Mouse (Mus musculus) left cerebral cortex, postnatal 25 days (tissue): ENCODE measurements at regions not wholly inside any gene's neighbourhood (a gene's known extent, or its start where the extent isn't known, plus 50 kb on each side); places are given as distances from the start of the nearest gene placed in this dataset.

Experiments used
- DNase-seq, 2 experiments: peaks; one replicate each; pipeline ENCODE4 v3.0.0; 2022; ENCODE audit warnings: low spot score in 2 of 2, mixed read lengths in 1 of 2
- intact Hi-C: fragments of 180-260 bp; cut with DNase I; formaldehyde crosslinking; loops from one replicate; pipeline ENCODE4 v1.15.1; 2025

DNA sequence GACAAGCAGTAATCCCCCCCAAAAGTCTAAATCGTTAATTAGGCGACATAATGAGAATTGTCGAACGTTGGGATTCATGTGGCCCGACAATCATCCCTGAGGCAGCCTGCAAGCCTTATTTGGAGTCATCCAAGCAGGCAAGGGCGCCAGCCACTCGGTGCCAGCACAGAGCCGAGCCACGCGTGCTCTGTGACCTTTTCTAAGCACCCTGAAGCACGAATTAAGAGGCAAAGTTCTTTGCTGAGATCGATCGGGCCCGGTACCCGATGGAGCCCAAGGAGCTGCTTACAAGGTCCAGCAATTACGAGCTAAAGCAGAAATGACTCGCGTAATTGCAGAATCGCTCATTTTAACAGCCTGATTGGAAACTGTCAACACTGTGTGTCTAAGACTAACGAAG is 61.9 kb upstream of the Ppp2r5c start:
- DNase-seq = no peak
- intact Hi-C loops = loop anchor here (10.0 kb wide), 1 partner anchor 770 kb away; no protein-coding TSS in a partner anchor

DNA sequence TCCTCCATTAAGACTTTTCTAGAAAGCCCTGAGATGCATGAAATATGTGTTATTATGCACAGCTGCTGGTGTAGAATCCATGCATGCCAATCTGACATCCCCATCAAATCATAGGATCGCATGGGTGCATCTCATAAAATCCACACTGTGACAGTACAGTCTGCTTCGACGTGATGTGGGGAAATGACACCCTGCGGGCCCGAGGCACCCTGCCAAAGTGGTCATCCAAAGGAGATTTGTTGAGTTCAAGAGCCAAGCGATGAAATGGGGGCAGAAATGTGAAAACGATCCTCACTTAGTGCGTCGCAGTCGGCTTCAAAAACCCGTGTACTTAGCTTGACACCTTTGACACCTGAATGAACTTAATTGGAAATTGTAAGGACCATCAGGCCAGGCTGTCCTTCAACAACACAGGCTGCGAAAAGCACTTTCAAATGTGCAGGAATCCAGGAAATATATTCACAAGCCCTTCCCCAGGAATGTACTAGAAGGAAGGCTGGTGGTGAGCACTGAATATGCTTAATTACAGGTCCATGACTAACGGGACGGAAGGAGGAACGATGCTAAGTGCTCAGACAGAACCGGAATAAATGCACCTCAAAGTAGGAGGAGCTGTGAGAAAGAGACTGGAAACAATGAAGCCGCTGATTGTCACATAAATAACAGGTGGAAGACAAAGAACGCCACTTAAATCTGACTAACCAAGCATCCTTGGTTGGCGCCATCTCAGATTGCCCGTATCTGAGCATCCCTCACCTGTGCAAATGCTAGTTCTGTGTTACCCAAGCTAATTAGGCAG is 60.9 kb upstream of the Ppp2r5c start:
- intact Hi-C loops = loop anchor here (10.0 kb wide), 1 partner anchor 771 kb away; no protein-coding TSS in a partner anchor
- DNase-seq = no peak

DNA sequence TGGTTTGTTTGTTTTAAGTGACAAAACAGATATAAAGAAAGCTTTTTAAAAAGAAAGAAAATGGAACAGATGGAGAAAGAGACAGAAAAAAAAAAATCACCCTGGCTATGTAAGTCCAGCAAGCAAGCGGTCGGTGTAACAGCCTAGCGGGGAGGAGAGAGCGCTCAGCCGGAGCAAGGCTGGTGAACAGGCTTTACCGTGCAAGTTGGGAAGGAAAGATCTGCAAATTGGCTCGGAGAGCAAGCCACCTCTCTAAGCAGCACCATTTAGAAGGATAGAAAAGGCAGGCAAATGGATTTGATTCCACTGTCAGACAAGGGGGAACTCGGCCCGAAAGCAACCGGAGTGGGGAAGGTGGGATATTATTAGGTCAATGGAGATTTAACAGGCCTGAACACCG is 59.9 kb upstream of the Ppp2r5c start:
- DNase-seq = no peak
- intact Hi-C loops = loop anchor here (10.0 kb wide), 1 partner anchor 772 kb away; no protein-coding TSS in a partner anchor

DNA sequence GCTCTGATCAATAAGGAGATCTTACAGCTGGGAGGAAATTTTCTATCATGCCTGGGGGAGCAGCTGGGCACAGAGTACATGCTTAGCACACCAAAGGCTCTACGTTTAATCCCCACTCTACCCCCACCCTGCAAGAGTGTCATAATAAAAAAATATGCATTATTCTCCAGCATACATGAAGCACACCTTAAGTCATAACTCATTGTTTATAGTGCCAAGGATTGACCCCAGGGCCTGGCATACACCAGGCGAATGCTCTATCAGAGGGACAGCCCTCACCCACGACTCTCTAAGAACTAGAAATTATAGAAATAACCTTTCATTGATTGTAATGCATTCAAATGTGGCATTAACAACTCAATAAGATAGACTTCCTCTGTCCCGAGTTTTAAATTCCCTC is 59.4 kb upstream of the Ppp2r5c start:
- no peak for DNase-seq
- intact Hi-C loops = loop anchor here (10.0 kb wide), 1 partner anchor 773 kb away; no protein-coding TSS in a partner anchor

DNA sequence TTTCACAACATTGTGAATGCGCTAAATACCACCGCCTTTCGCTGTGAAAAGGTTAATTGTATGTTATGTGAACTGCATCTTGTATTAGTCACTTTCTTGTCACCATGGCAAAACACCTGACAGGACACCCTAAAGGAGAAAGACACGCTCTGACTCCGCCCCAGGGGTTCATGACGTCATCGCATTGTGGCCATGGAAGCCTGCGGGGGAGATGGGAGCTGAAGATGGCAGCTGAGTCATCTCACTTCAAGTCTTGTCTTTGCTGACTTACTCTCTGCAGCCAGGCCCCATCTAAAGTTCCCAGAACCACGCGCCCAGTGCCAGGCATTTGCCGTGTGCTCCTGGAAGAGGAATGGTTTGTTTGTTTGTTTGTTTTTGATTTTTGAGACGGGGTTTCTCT is 57.5 kb upstream of the Ppp2r5c start:
- no peak for DNase-seq
- intact Hi-C loops = loop anchor here (10.0 kb wide), 1 partner anchor 775 kb away; no protein-coding TSS in a partner anchor

DNA sequence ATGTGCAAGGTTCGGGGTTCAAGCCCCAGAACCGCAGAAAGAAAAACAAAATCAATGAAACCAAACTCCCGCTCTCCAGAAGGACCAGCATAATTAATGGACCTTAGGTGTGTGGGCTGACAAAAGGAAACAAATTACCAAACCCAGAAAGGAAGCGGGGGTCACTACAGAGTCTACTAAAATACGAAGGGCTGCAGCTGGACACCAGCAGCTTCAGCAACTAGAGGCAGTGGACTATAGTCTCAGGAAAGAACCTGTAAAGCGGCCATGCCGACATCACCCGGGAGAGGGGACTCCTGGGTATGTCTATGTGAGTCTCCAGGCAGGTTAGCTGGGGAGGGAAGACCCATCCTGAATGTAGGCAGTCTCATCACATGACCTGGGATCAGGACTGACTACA is 55.5 kb upstream of the Ppp2r5c start:
- intact Hi-C loops = no loop called here
- no peak for DNase-seq

DNA sequence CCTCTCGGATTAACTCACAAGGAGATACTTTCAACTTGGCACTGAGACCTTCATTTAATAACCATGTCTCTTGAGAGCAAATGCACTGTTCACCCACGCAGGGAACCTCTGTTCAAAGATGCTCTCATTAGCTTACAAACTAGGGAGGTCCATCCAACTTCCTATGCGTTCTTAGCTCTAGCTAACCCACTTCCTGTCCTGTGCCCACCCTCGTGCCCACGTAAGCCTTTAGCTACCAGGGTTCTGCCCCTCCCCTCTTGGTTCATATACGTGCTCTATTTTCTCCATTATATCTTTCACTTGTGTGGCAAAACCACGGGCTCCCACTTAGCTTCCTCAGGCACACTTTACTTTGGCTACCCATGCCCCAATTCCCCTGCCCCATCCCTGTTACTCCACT is 53.4 kb upstream of the Ppp2r5c start:
- intact Hi-C loops = no loop called here
- DNase-seq = no peak
